Mouse (Mus musculus): ENCODE data around the gene Wdr31.

- TF ChIP-seq CTCF (IDR thresholded peaks at IDR 0.05; ENCODE audit: low read depth, low read length) (no peak), POLR2AphosphoS5 (IDR thresholded peaks at IDR 0.05; ENCODE audit: insufficient replicate concordance, low read depth, low read length) (no peak), GATA1 (IDR thresholded peaks at IDR 0.05; ENCODE audit: borderline replicate concordance, low read length) (no peak), TAL1 (conservative IDR thresholded peaks at IDR 0.05; ENCODE audit: low read depth, low read length) (no peak), GATA2 (IDR thresholded peaks at IDR 0.05; ENCODE audit: borderline replicate concordance, low read depth, low read length) (no peak)
Observed at GRCm38 (mm10) chr4:62470598-62471051, at the start of gene Wdr31.
